Mouse (Mus musculus) 3134 (cell line): Measurements from ENCODE around the gene Pik3cg.

ENCODE experiments used
- DNase-seq: peaks from one replicate; pipeline ENCODE4 v3.0.0-alpha.2; 2011; ENCODE audit warnings: low spot score; ENCODE audit not compliant: insufficient read length; ENCODE audit errors: extremely low read depth

Gene Pik3cg

DNA sequence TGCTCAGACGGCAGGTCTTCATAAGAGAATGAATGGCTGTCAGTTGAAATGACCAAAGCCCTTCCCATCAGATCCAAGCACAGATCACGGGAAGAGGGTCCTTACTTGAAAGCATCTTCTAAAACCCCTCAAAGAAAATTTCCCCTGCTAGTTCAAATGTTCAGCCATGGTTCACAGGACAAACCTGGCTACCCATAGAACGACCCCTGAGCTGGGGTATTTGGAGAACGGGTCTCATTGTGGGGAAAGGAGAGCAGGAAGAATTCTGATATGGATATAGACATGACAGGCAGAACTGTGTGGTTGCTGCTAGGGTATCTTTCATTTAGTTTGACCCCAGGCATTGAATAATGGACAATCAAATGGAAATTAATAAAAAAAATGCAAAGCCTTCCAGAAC is 62.8 kb downstream of the Pik3cg start:
- no peak for DNase-seq

- DNase-seq, result peak; percentile 51
Observed at GRCm38 (mm10) chr12:32144513-32144912, 63.9 kb downstream of the Pik3cg start.

DNA sequence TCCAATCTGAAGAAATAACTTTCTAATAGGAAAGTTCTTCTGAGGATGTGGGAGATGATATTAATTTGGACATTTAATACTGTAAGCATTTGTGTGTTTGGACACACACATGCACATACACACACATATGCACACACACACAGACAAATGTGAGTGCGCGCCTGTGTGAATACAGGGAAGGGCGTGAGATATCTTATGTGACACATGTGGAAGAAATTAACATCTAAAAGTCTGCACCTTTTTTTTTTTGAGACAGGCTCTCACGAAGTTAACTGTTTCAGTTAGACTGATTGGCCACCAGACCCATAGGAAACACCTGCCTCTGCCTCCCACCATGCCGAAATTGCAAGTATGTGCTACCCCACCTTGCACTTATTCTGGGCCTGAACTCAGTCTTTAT is 64.7 kb downstream of the Pik3cg start:
- no peak for DNase-seq

DNA sequence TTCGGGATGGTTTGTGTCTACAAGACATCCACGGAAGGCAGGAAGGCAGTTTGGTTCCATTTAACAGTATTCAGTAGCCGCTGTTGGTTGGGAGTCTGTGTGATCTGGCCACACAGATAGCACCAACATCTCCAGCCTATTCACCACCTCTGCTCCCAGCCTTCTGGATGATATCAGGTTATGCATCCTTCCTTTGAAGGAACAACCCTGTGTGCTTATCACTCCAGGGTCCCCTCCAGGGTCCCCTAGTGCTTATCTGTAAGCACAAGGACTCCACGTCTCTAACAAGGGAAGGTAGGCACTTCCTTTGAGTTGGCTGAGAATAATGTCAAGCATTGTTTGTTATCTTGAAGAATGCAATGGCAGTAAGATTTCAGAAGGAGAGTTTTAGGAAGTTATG is 65.3 kb downstream of the Pik3cg start:
- no peak for DNase-seq

- DNase-seq, result no peak
Observed at GRCm38 (mm10) chr12:32141766-32142165, 66.7 kb downstream of the Pik3cg start.

GRCm38 (mm10) chr12:32138831-32139230 is 69.6 kb downstream of the Pik3cg start:
- peak; percentile 14 for DNase-seq

- no peak for DNase-seq
Observed at GRCm38 (mm10) chr12:32138362-32138761, 70.1 kb downstream of the Pik3cg start.

- no peak for DNase-seq
Observed at GRCm38 (mm10) chr12:32137542-32137941, 70.9 kb downstream of the Pik3cg start.

- no peak for DNase-seq
Observed at GRCm38 (mm10) chr12:32127599-32128507, 80.6 kb downstream of the Pik3cg start.

- DNase-seq, result no peak
Observed at GRCm38 (mm10) chr12:32127158-32127557, 81.3 kb downstream of the Pik3cg start.

DNA sequence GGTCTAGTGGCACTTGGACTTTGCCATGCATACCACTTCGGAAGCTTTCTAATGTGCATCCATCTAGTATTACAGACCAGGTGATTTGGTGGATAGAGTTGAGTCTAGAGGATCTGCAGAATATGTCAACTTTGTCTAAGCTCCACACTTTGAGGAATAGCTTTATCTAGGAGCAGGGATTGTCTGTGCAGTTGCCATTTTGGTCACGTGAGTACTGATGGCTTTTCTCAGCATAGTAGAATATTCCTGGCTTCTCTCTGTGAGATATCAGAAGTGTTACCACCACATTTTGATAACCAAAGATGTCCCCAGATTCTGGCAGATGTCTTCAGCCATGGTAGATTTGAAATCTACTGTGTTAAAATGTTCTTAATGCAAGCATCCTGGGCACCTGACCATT is 84.0 kb downstream of the Pik3cg start:
- DNase-seq, result no peak

- DNase-seq, result no peak
Observed at GRCm38 (mm10) chr12:32124030-32124429, 84.4 kb downstream of the Pik3cg start.

DNA sequence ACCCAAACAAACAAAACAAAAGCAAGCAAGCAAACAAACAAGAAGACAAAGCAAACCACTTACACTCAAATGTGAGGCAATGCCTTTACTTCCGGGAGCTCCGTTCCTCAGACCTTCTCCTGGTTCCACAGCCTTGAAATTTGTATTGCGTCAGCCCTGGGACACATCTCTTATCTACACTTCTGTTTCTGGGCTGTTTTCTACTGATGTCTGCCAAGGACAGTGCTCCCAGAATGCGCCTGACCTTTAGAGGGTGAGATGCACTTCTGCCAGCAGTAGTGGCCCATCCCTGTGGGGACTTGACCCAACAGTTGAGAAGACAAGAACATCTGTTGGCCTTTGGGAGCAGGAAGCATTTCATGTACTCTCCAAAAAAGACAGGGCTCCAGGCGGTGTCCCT is 84.9 kb downstream of the Pik3cg start:
- DNase-seq, result no peak
